Mouse (Mus musculus): ENCODE data around the gene Scg5. TPM values are rescaled to one million over a fixed set of nuclear protein-coding genes. Genes with fewer than 3 reads are reported as not detected.

Gene Scg5
- polyA plus RNA-seq, 1 experiment = 0.79 TPM

GRCm38 (mm10) chr2:113757525-113758310 is 71.2 kb downstream of the Scg5 start:
- TF ChIP-seq POLR2A (IDR thresholded peaks at IDR 0.05; ENCODE audit: low read depth, low read length) (no peak), CTCF (IDR thresholded peaks at IDR 0.05; ENCODE audit: extremely low read depth, insufficient read length, insufficient replicate concordance, low read depth, low read length) (no peak)
- H3K4me3 ChIP-seq (ENCODE audit: low read depth, low read length) = peak overlapping the region; percentile 47
- H3K27me3 ChIP-seq (ENCODE audit: control insufficient read depth, insufficient read depth, low read length) = peaks cover 17% of the 10 kb centered on the region
- no peaks in the 10 kb centered on the region for H3K4me1 ChIP-seq (ENCODE audit: control insufficient read depth, insufficient read depth, insufficient read length, low read length)
- H3K27ac ChIP-seq (ENCODE audit: insufficient read depth, low read depth, low read length) = no peak overlapping the region; the same call in 1 of the 2 replicates
- 3% methylated on average over 47 of the region's 47 CpGs for WGBS
- no peaks in the 10 kb centered on the region for H3K36me3 ChIP-seq (ENCODE audit: control insufficient read depth, insufficient read depth, low read length)

GRCm38 (mm10) chr2:113756924-113757524 is 71.9 kb downstream of the Scg5 start:
- Histone ChIP-seq H3K27ac (ENCODE audit: insufficient read depth, low read depth, low read length) (no peak overlapping the region; the same call in 1 of the 2 replicates), H3K36me3 (ENCODE audit: control insufficient read depth, insufficient read depth, low read length) (no peaks in the 10 kb centered on the region), H3K27me3 (ENCODE audit: control insufficient read depth, insufficient read depth, low read length) (peaks cover 17% of the 10 kb centered on the region), H3K4me1 (ENCODE audit: control insufficient read depth, insufficient read depth, insufficient read length, low read length) (no peaks in the 10 kb centered on the region), H3K4me3 (ENCODE audit: low read depth, low read length) (peak overlapping the region; percentile 47)
- 8% methylated on average over 12 of the region's 12 CpGs for WGBS
- no peak for TF ChIP-seq CTCF (IDR thresholded peaks at IDR 0.05; ENCODE audit: extremely low read depth, insufficient read length, insufficient replicate concordance, low read depth, low read length)
- no peak for TF ChIP-seq POLR2A (IDR thresholded peaks at IDR 0.05; ENCODE audit: low read depth, low read length)

- 78% methylated on average over 12 of the region's 12 CpGs for WGBS
- H3K4me1 ChIP-seq (ENCODE audit: control insufficient read depth, insufficient read depth, insufficient read length, low read length) = no peaks in the 10 kb centered on the region
- H3K4me3 ChIP-seq (ENCODE audit: low read depth, low read length) = no peak overlapping the region
- TF ChIP-seq CTCF (IDR thresholded peaks at IDR 0.05; ENCODE audit: extremely low read depth, insufficient read length, insufficient replicate concordance, low read depth, low read length) = no peak
- no peak for TF ChIP-seq POLR2A (IDR thresholded peaks at IDR 0.05; ENCODE audit: low read depth, low read length)
- no peaks in the 10 kb centered on the region for H3K36me3 ChIP-seq (ENCODE audit: control insufficient read depth, insufficient read depth, low read length)
- no peaks in the 10 kb centered on the region for H3K27me3 ChIP-seq (ENCODE audit: control insufficient read depth, insufficient read depth, low read length)
- H3K27ac ChIP-seq (ENCODE audit: insufficient read depth, low read depth, low read length) = no peak overlapping the region
Observed at GRCm38 (mm10) chr2:113749721-113750120, 79.2 kb downstream of the Scg5 start.

- H3K27ac ChIP-seq (ENCODE audit: insufficient read depth, low read depth, low read length) = no peak overlapping the region
- no peak overlapping the region for H3K4me3 ChIP-seq (ENCODE audit: low read depth, low read length)
- no peaks in the 10 kb centered on the region for H3K4me1 ChIP-seq (ENCODE audit: control insufficient read depth, insufficient read depth, insufficient read length, low read length)
- WGBS = 87% methylated on average over 9 of the region's 9 CpGs
- no peaks in the 10 kb centered on the region for H3K27me3 ChIP-seq (ENCODE audit: control insufficient read depth, insufficient read depth, low read length)
- no peak for TF ChIP-seq POLR2A (IDR thresholded peaks at IDR 0.05; ENCODE audit: low read depth, low read length)
- TF ChIP-seq CTCF (IDR thresholded peaks at IDR 0.05; ENCODE audit: extremely low read depth, insufficient read length, insufficient replicate concordance, low read depth, low read length) = no peak
- H3K36me3 ChIP-seq (ENCODE audit: control insufficient read depth, insufficient read depth, low read length) = no peaks in the 10 kb centered on the region
Observed at GRCm38 (mm10) chr2:113749309-113749708, 79.6 kb downstream of the Scg5 start.

GRCm38 (mm10) chr2:113728581-113728980 is 100.3 kb downstream of the Scg5 start:
- Histone ChIP-seq H3K4me3 (ENCODE audit: low read depth, low read length) (no peak overlapping the region), H3K27me3 (ENCODE audit: control insufficient read depth, insufficient read depth, low read length) (no peaks in the 10 kb centered on the region), H3K4me1 (ENCODE audit: control insufficient read depth, insufficient read depth, insufficient read length, low read length) (no peaks in the 10 kb centered on the region), H3K36me3 (ENCODE audit: control insufficient read depth, insufficient read depth, low read length) (no peaks in the 10 kb centered on the region), H3K27ac (ENCODE audit: insufficient read depth, low read depth, low read length) (no peak overlapping the region)
- no peak for TF ChIP-seq POLR2A (IDR thresholded peaks at IDR 0.05; ENCODE audit: low read depth, low read length)
- TF ChIP-seq CTCF (IDR thresholded peaks at IDR 0.05; ENCODE audit: extremely low read depth, insufficient read length, insufficient replicate concordance, low read depth, low read length) = no peak
- WGBS = 83% methylated on average over 3 of the region's 3 CpGs

Other genes starting within 250 kb of the Scg5 start
- gene Grem1, start 70.5 kb downstream of the Scg5 start, polyA plus RNA-seq (2012; rRNA removed) = 7.4 and 7.6 TPM in 2 replicates
- 0.74 and 2.7 TPM in 2 replicates for gene Arhgap11a, start 19.5 kb upstream of the Scg5 start, polyA plus RNA-seq (2012; rRNA removed)
- gene Gjd2, start 184.5 kb upstream of the Scg5 start, polyA plus RNA-seq (2012; rRNA removed) = not detected in 2 replicates
- 0.93 and 4.3 TPM in 2 replicates for gene Actc1, start 224.4 kb upstream of the Scg5 start, polyA plus RNA-seq (2012; rRNA removed)

Data from small intestine, adult 2 months (tissue).